Mouse (Mus musculus) lung, embryonic 16.5 days (tissue): ENCODE results near the gene Slc22a4. TPM values are rescaled to one million over a fixed set of nuclear protein-coding genes. Genes with fewer than 3 reads are reported as not detected.
"Not testable (repeated sequence)": the region's sequence is repeated elsewhere in the genome, so short reads cannot be mapped to it uniquely, and the experiment has no call there.

Experiments used
- ATAC-seq: fragments of 200-750 bp; cut with Nextera tagmentation; 2 replicates; pipeline ENCODE4 v1.8.0; 2017; ENCODE audit warnings: low read depth, mild to moderate bottlenecking, moderate library complexity
- H3K27ac ChIP-seq: fragments of 300-500 bp; sonication (generic); 2 replicates; pipeline ENCODE4 v1.5.1; 2014; ENCODE audit warnings: mild to moderate bottlenecking, control low read depth, low read length
- H3K27me3 ChIP-seq: fragments of 300-500 bp; sonication (generic); 2 replicates; pipeline ENCODE4 v1.6.1; 2014; ENCODE audit warnings: low read depth, low read length, mixed read lengths; ENCODE audit not compliant: control insufficient read depth, insufficient read depth
- H3K36me3 ChIP-seq: fragments of 300-500 bp; sonication (generic); 2 replicates; pipeline ENCODE4 v1.6.1; 2014; ENCODE audit warnings: low read length; ENCODE audit not compliant: control insufficient read depth, insufficient read depth
- H3K4me1 ChIP-seq: fragments of 300-500 bp; sonication (generic); replicated peaks from 2 replicates; pipeline ENCODE4 v1.6.1; 2014; ENCODE audit warnings: low read length, mixed read lengths; ENCODE audit not compliant: control insufficient read depth, insufficient read depth
- H3K4me2 ChIP-seq: fragments of 300-500 bp; sonication (generic); 2 replicates; pipeline ENCODE4 v1.6.1; 2014; ENCODE audit warnings: low read depth, low read length, control low read depth
- H3K4me3 ChIP-seq: fragments of 300-500 bp; sonication (generic); 2 replicates; pipeline ENCODE4 v1.5.1; 2014; ENCODE audit warnings: mild to moderate bottlenecking, low read length, control low read depth
- H3K9ac ChIP-seq: fragments of 300-500 bp; sonication (generic); 2 replicates; pipeline ENCODE4 v1.6.1; 2014; ENCODE audit warnings: low read length, control low read depth
- H3K9me3 ChIP-seq: fragments of 300-500 bp; sonication (generic); 2 replicates; pipeline ENCODE4 v1.6.1; 2016; ENCODE audit warnings: low read length; ENCODE audit not compliant: control insufficient read depth
- WGBS: fragments of 180-500 bp; shearing (Covaris S2); extraction: QIAGEN DNeasy Blood & Tissue Kit; methylation state at CpG from one replicate; pipeline ENCODE4 v1.1.7; 2014; 5-methylcytosine and 5-hydroxymethylcytosine counted together
- polyA plus RNA-seq: library from polyadenylated mRNA; unstranded; fragments of >200 nt; fragmentation: Nextera tagmentation; extraction: Ambion mirVana; gene quantifications from 2 replicates; pipeline ENCODE4 v1.2.1, GENCODE M21; 2015

Gene Slc22a4
- polyA plus RNA-seq, 1 experiment from 2014 or later: 0.63 TPM

DNA sequence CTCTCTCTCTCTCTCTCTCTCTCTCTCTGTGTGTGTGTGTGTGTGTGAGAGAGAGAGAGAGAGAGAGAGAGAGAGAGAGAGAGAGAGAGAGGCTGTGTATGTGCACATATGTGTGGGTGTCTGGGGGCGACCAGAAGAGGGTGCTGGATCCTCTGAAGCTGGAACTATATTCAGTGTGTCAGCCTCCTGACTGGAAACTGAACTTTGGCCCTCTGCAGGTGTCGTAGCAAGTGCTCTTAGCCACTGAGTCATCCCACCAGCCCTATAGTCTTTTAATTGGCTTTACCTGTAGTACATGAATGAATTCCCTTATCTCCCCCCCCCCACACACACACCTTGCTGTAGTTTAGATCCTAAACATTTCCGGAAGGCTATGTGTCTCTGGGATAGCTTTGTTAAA is 5.0 kb upstream of the Slc22a4 start:
- not testable (repeated sequence) for H3K4me2 ChIP-seq, H3K4me3 ChIP-seq, ATAC-seq, H3K27me3 ChIP-seq, H3K36me3 ChIP-seq, H3K9ac ChIP-seq, H3K4me1 ChIP-seq, H3K27ac ChIP-seq, H3K9me3 ChIP-seq
- 86% methylated on average over 1 of the region's 3 CpGs for WGBS

DNA sequence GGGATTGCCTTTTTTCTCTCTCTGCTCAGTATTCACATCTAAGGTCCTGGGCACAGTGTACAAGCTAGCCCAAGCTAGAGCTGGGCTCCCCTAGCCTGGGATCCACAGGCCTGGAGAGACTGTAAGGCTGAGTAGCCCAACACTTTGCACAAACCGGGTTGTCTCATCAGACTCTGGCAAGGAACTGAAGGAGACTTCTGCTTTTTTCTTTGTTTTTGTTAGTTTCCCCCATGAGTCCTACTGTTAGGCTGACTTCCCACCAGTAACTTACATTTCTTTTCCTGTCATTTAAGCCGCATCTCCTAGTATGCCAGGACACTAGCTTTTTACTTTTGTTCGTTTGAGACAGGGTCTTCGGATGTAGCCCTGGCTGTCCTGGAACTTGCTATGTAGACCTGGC is 1.1 kb upstream of the Slc22a4 start:
- Histone ChIP-seq H3K4me3 (no peak overlapping the region), H3K9me3 (no peaks in the 10 kb centered on the region), H3K36me3 (no peaks in the 10 kb centered on the region), H3K9ac (no peak overlapping the region), H3K4me1 (peaks cover 13% of the 10 kb centered on the region), H3K27me3 (peaks cover 12% of the 10 kb centered on the region), H3K27ac (no peak overlapping the region), H3K4me2 (no peak overlapping the region; the same call in 1 of the 2 replicates)
- ATAC-seq: no peak
- WGBS: 73% methylated on average over 4 of the region's 4 CpGs

DNA sequence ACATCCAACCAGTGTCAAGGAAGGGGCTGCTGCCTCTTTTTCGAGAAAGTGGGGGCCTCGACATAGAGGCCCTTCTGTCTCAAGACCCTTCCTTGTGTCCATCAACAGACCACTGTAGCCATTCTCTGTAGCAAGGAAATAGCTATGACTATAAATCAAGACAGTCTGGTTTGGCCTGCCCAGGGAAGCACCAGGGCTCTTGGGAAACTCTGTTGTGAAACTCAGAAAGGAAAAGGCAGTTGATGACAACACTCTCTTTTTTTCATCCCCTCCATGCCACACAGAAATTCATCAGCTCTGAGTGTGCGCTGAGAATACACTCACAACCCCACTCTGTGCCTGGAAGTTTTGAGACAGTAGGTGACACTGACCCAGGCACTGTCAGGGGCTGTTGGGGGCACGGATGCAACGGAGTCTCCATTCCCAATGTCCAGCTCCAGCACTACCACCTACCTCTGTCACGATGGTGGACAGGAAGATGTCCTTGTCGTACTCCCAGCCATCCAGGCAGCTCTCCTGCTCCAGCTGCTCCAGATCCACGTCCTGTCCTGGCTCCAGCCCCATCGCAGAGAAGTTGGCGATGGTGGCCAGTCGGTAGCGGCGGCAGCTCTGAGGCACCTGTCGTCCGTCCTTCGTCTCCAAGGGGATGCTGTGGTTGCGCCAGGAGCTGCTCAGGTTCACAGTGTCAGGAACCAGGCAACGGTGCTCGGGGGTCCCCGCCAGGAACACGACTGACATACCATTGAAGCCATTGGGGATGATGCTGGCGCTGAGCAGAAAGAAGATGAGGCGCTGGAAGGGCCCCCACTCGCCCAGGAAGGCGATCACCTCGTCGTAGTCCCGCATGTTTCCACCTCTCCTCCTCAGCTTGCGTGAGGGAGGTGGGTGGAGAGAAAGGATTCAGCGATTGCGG is 503 bp downstream of the Slc22a4 start:
- Histone ChIP-seq H3K27ac (no peak overlapping the region), H3K4me2 (peak overlapping the region; percentile 97), H3K9ac (peak overlapping the region; percentile 71), H3K4me1 (peaks cover 13% of the 10 kb centered on the region), H3K9me3 (no peaks in the 10 kb centered on the region), H3K27me3 (peaks cover 12% of the 10 kb centered on the region), H3K36me3 (no peaks in the 10 kb centered on the region), H3K4me3 (peak overlapping the region; percentile 58)
- peak; percentile 8; the same call in 1 of the 2 replicates for ATAC-seq
- 17% methylated on average over 31 of the region's 31 CpGs for WGBS

- no peaks in the 10 kb centered on the region for H3K9me3 ChIP-seq
- peaks cover 13% of the 10 kb centered on the region for H3K4me1 ChIP-seq
- no peaks in the 10 kb centered on the region for H3K36me3 ChIP-seq
- H3K27ac ChIP-seq: no peak overlapping the region
- 61% methylated on average over 1 of the region's 1 CpGs for WGBS
- H3K9ac ChIP-seq: no peak overlapping the region
- H3K27me3 ChIP-seq: peaks cover 12% of the 10 kb centered on the region
- H3K4me2 ChIP-seq: no peak overlapping the region
- ATAC-seq: no peak
- H3K4me3 ChIP-seq: no peak overlapping the region
Observed at GRCm38 (mm10) chr11:54026491-54027041, 1.3 kb downstream of the Slc22a4 start.

DNA sequence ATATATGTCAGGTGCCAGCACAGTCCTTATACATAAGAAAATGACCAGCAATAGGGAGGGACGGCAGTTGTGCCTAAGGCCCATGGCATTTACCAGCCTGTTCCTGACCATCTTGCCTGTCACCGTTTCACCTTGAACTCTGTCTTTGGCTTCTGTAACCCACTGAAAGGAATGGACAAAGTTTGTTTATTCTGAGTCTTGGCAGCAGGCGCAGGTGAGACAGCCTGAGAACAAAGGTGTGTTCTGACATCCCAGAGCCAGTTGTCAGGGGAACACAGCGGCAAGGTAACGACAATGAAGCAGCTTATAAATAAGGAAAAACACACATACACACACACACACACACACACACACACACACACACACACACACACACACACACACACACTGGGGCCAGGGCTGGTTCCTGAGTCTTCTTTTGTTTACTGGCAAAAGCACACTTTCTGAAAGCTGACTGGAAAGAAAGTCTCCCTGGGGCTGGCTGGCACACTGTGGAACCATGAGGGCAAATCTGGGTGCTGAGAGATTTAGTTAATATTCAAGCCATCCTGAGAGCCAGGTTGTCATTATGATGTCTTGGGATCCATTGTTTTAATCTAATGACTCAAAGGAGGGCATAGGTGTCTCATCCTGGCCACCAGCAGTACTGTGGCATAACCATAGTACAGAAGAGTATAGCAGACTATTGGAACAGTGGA is 6.3 kb downstream of the Slc22a4 start:
- Histone ChIP-seq H3K9ac (no peak overlapping the region), H3K4me1 (no peaks in the 10 kb centered on the region), H3K36me3 (no peaks in the 10 kb centered on the region), H3K27me3 (no peaks in the 10 kb centered on the region; the same call in 1 of the 2 replicates), H3K9me3 (no peaks in the 10 kb centered on the region), H3K27ac (no peak overlapping the region), H3K4me3 (no peak overlapping the region), H3K4me2 (no peak overlapping the region)
- ATAC-seq: no peak
- 55% methylated on average over 5 of the region's 5 CpGs for WGBS

DNA sequence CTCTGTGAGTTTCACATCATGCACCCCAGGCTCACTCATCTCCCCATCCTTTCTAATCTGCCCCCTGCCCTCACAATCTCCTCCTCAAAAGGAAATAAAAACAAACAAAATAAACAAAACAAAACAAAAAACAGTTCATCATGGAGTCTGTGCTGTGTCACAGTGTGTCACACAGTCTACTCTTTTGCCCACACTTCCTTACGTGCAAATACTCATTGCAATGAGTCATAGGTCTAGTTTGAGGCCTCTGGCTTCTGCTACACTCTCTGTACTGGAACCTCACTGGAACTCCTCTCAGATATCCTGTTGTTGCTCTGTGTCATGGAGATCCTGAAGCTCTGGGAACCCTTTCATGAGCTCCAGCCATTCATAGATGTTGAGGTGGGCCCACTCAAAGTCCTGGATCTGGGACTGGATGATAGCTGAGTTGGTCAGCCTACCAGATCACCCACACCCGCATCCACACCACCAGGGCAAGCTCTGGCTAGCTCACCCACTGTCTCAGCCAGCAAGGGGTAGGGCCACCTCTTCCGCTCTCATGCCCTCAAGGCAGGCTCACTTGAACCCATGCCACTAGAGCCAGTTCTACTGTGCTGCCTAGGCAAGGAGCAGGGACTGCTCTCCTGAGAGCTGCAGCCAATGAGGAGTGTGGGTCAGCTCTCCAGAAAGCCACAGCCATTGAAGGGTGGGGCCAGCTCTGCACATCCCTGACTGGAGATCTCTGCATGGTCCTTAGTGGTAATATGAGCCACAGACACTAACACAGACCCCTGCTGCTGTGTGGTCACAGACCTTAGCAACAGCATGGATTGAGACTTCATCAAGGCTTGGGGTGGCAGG is 8.8 kb downstream of the Slc22a4 start:
- no peak for ATAC-seq
- H3K9me3 ChIP-seq: no peaks in the 10 kb centered on the region
- no peak overlapping the region for H3K27ac ChIP-seq
- no peak overlapping the region for H3K4me3 ChIP-seq
- WGBS: 72% methylated on average over 3 of the region's 3 CpGs
- H3K36me3 ChIP-seq: no peaks in the 10 kb centered on the region
- H3K4me1 ChIP-seq: no peaks in the 10 kb centered on the region
- no peak overlapping the region for H3K4me2 ChIP-seq
- no peak overlapping the region for H3K9ac ChIP-seq
- no peaks in the 10 kb centered on the region for H3K27me3 ChIP-seq

GRCm38 (mm10) chr11:54017596-54017995 is 10.3 kb downstream of the Slc22a4 start:
- H3K4me1 ChIP-seq: no peaks in the 10 kb centered on the region
- H3K27me3 ChIP-seq: no peaks in the 10 kb centered on the region
- no peak overlapping the region for H3K4me2 ChIP-seq
- no peak overlapping the region for H3K4me3 ChIP-seq
- H3K9ac ChIP-seq: no peak overlapping the region
- no peak overlapping the region for H3K27ac ChIP-seq
- WGBS: 68% methylated on average over 4 of the region's 4 CpGs
- no peaks in the 10 kb centered on the region for H3K36me3 ChIP-seq
- ATAC-seq: no peak
- no peaks in the 10 kb centered on the region for H3K9me3 ChIP-seq

GRCm38 (mm10) chr11:54016051-54016450 is 11.8 kb downstream of the Slc22a4 start:
- Histone ChIP-seq H3K27ac (no peak overlapping the region), H3K9me3 (no peaks in the 10 kb centered on the region), H3K4me2 (no peak overlapping the region), H3K9ac (no peak overlapping the region), H3K4me3 (no peak overlapping the region), H3K36me3 (no peaks in the 10 kb centered on the region), H3K27me3 (no peaks in the 10 kb centered on the region), H3K4me1 (no peaks in the 10 kb centered on the region)
- no peak for ATAC-seq
- 78% methylated on average over 8 of the region's 8 CpGs for WGBS
